In genomic region chr8:66442778-66443177, GRCm38 (mm10) we compare ENCODE assay signal across 7 mouse cellular contexts. TPM values are rescaled to one million over a fixed set of nuclear protein-coding genes. Genes with fewer than 3 reads are reported as not detected.
A peak's percentile ranks its signal among the peaks of the same experiment; 100 is the strongest.
DNase-seq lines count a peak whose midpoint lies in the region; ATAC-seq and TF ChIP-seq lines count a peak whose summit lies in the region.

No protein-coding gene starts in this region.

- H3K27me3 ChIP-seq in intestine, postnatal 0 days (replicated peaks; ENCODE audit: control insufficient read depth, insufficient read depth, low read length), result no peaks in the 10 kb centered on the region
- H3K27me3 ChIP-seq in intestine, embryonic 16.5 days (replicated peaks; ENCODE audit: control insufficient read depth, insufficient read depth, low read length), result no peaks in the 10 kb centered on the region

- H3K9me3 ChIP-seq in intestine, postnatal 0 days (ENCODE audit: control insufficient read depth), result no peaks in the 10 kb centered on the region
- no peaks in the 10 kb centered on the region for H3K9me3 ChIP-seq in intestine, embryonic 16.5 days (ENCODE audit: control insufficient read depth, low read length)

- no peak overlapping the region for H3K27ac ChIP-seq in intestine, postnatal 0 days (ENCODE audit: low read depth, low read length)
- no peak overlapping the region for H3K27ac ChIP-seq in intestine, embryonic 16.5 days (ENCODE audit: low read length)

- ATAC-seq in intestine, postnatal 0 days, result no peak
- ATAC-seq in intestine, embryonic 16.5 days, result no peak

- H3K9ac ChIP-seq in intestine, postnatal 0 days (ENCODE audit: low read depth, low read length), result no peak overlapping the region
- no peak overlapping the region for H3K9ac ChIP-seq in intestine, embryonic 16.5 days (ENCODE audit: low read depth, low read length)

- H3K4me2 ChIP-seq in intestine, postnatal 0 days (replicated peaks; ENCODE audit: low read depth), result no peak overlapping the region
- no peak overlapping the region for H3K4me2 ChIP-seq in intestine, embryonic 16.5 days (ENCODE audit: low read depth, low read length)

- no peaks in the 10 kb centered on the region for H3K4me1 ChIP-seq in intestine, postnatal 0 days (replicated peaks; ENCODE audit: control insufficient read depth, insufficient read depth, low read length)
- no peaks in the 10 kb centered on the region for H3K4me1 ChIP-seq in intestine, embryonic 16.5 days (ENCODE audit: control insufficient read depth, insufficient read depth, low read length)

- DNase-seq in 416B (ENCODE audit: low read depth), result peak; percentile 54
- DNase-seq in ES-CJ7 (ENCODE audit: low read depth, low spot score), result peak; percentile 60
- peak; percentile 24 for DNase-seq in kidney, postnatal 14 days
- peak; percentile 35 for DNase-seq in retina, postnatal 7 days (ENCODE audit: low read depth, low spot score)
- DNase-seq in yolk sac, embryonic 10.5 days (ENCODE audit: low spot score), result no peak

- no peaks in the 10 kb centered on the region for H3K36me3 ChIP-seq in intestine, postnatal 0 days (ENCODE audit: control insufficient read depth, insufficient read depth)
- H3K36me3 ChIP-seq in intestine, embryonic 16.5 days (ENCODE audit: control insufficient read depth, insufficient read depth, low read length), result no peaks in the 10 kb centered on the region

- 29% methylated on average over 1 of the region's 1 CpGs for WGBS in intestine, postnatal 0 days
- WGBS in intestine, embryonic 16.5 days, result 39% methylated on average over 1 of the region's 1 CpGs

- H3K4me3 ChIP-seq in intestine, postnatal 0 days (ENCODE audit: low read depth, low read length), result no peak overlapping the region
- no peak overlapping the region for H3K4me3 ChIP-seq in intestine, embryonic 16.5 days (ENCODE audit: low read length)

- TF ChIP-seq CTCF in intestine, postnatal 0 days (IDR thresholded peaks at IDR 0.05; ENCODE audit: low read depth), result peak; percentile 77

RNA-seq across cellular contexts. Expression of gene Tma16, which starts 43.6 kb away (rescaled TPM):
- 3.6 and 4.2 TPM in 2 replicates for polyA plus RNA-seq in intestine, postnatal 0 days (2015; fragmentation: Nextera tagmentation; extraction: Ambion mirVana)
- 9.5 and 11.3 TPM in 2 replicates for polyA plus RNA-seq in intestine, embryonic 16.5 days (2015; fragmentation: Nextera tagmentation; extraction: Ambion mirVana)
